Mouse (Mus musculus) T-cell, adult 2 months (primary cell): ENCODE results near the gene Frs2.
"Not testable (repeated sequence)": the region's sequence is repeated elsewhere in the genome, so short reads cannot be mapped to it uniquely, and the experiment has no call there.

Experiments used
- DNase-seq: peaks from one replicate; pipeline ENCODE4 v3.0.0; 2022; ENCODE audit warnings: low spot score

Gene Frs2

DNA sequence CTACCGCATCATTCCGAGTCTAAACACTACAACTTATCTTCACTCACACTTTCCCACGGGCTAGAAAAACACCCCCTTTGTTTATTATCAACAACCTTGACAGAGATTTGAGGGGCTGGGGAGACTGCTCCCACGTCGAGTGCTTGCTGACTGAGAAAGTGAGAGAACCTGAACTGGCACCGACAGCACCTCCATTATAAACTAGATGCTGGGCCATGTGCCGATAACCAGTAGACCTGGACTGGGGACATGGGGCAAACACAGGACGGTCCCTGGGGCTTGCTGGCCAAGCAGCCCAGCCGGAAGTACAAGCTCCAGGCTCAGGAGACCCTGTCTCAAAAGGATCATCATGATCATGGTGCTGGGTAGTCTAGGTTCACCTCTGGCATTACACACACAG lies 1.9 kb downstream of the Frs2 start:
- no peak for DNase-seq

DNA sequence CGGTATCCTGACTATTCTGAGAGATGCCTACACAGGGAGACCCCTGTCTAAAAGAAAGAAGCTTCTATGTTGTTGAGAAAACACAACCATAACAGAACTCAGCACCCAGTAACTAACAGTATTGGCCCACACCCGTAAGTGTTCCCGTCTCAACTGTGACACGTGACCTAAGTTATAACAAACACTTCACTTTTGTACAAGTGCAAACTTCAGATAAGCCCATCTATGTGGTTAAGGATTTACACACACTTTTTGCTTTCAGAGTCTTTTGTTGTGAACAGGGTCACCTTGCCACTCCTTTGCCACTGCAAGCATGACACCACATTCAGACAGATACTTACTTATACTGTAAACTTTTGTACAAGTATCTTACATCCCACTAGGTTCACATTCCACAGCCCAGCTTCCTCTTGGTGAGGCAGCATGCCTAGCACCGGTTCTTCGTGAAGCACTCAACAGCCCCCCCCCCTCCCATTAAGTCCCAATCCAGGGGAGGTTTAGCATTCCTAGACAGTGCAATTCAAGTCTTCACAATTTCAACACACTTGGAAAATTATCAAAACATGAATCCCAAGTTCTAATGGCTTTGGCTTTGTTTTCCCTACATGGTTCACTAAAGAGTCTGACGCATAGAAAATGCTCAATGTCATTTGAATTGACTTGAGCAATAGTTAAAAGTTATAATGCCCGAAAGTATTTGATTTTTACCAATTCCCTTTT lies 2.6 kb downstream of the Frs2 start:
- DNase-seq = peak; percentile 2

DNA sequence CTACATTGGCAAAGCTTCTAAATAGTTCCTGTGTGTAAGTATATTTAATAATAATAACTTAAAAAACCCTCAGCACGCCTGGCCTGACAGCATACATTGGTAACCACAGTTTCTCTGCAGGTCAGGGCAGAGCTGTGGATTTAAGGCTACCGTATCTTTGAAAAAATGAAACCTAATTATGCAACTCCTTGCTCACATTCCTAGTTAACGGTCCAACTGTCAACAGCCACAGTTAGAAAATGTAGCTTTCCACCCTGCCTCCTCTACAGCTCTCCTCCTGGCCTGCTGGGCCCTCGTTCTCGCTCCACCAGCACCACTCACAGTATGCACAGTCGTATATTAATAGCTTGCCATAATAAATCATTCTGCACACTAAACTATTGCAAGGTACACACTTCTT lies 3.7 kb downstream of the Frs2 start:
- no peak for DNase-seq

DNA sequence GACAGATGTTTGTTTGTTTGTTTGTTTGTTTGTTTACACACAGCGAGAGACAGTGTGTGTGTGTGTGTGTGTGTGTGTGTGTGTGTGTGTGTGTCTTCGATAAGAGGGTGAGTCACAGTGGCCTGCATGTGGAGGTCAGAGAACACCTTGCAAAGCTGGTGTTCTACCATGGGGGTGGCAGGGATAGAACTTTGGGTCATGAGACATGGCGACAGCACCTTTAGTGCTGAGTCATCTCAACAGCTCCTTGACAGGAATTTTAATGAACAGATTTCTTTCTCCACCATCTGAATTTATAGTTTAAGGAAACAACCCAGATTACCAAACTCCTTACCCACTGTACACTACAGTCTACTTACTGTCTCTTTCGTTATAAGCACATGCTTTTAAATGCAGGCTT lies 4.3 kb downstream of the Frs2 start:
- DNase-seq = no peak

DNA sequence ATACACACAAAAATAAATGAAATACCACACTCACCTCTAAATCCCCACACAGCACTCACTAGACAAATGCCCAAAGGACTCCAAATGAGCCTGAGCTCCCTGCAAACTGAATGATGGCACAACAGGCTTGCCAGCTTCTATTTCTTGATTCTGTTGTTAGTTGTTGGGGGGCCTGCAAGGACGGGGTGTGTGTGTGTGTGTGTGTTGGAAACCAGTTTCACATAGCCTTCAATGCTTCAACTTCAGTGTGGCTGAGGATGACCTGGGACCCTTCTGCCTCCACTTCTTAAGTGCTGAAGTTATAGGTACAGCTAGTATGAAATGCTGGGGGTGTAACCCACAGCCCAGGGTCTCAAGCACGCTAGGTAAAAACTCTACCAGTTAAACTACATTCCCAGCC lies 5.0 kb downstream of the Frs2 start:
- DNase-seq = no peak

DNA sequence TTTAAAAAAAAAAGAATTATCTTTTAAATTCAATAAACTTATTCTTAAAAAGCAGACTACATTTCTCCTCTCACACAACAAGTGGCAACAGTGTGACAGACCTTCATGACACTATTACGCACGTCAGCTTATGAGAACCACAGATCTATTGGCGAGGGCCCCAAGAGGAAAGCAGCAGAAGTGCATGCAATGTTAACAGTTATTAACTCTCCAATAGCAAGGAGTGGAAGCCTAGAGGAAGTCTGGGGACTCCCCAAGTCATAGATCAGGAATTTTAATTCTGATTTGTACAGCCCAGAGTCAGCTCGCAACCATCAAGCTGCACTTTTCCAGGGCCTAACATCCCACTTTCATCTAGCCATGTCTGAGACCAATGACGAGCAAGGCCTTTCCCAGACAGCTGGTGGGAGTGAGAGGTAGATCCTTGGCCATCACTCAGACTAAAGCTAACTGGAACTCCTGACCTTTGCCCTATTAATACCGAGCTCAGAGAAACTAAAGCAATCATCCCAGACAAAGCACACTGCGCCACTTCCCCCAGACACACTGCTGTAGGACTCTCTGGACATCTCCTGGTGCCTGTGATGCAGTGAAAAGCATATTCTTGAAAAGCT lies 6.3 kb downstream of the Frs2 start:
- no peak for DNase-seq

DNA sequence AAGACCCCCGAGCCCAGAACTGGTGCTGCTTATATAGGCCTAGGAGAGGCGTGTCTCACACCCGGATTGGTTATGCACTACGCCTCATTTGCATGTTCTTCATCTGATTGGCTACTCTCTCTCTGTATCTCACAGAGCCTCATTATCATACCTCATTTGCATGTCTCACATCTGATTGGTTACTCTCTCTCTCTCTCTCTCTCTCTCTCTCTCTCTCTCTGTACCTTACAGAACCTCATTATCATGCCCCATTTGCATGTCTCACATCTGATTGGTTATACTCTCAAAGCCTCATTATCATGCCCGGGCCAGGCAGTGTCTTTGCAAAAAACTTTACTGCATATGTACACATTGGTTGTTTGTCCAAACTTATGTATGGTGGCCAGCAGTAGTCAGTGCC lies 16.8 kb downstream of the Frs2 start:
- not testable (repeated sequence) for DNase-seq

DNA sequence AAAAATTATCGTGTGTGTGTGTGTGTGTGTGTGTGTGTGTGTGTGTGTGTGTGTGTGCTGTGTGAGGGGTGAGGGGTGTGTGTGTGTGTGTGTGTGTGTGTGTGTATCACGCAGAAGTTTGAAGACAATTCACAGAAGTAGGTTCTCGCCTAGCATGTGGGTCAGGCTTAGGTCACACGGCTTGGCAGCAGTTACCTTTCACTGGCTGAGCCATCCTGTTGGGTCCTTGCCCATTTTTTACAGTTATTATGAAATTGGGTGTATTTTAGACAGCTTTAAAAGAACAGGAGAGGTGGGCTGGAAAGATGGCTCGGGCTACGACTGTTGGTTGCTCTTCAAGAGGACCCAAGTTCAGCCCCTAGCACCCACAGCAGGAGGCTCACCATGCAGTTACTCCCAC lies 18.3 kb downstream of the Frs2 start:
- DNase-seq = no peak

DNA sequence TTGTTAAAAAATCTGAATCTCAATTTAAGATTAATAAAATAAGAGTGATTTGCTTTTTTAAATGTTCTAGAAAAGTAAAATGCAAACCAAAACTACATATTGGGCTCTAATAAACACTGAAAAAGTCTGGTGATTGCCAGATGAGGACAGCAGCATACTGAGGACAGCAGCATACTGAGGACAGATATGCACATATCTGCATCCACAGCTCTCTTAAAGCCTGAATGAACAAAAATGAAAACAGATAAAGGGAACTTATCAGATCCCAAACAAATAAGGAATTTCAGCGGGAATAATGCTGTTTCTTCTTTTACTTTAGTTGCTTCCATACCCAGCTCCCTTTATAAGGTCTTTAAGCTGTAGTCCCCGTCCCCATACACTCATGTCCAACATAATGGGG lies 19.6 kb downstream of the Frs2 start:
- DNase-seq = no peak

DNA sequence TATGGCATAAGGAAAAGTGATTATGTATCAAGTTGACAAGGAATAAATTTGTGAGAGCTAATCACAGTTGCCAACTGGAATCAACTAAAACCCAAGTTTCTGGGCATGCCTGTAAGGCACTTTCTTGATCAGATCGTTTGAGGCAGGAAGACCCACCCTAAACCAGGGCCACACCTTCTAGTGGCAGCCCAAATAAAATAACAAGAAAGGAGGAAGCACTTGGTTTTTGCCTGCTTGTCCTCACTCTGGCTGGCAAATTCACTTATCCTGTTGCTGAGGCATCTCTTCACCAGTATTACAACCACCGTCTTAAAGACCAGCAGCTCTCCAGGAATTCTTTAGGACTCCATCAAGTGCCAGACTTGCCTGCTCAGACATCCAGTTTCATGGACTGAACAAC lies 20.9 kb downstream of the Frs2 start:
- peak; percentile 41 for DNase-seq

DNA sequence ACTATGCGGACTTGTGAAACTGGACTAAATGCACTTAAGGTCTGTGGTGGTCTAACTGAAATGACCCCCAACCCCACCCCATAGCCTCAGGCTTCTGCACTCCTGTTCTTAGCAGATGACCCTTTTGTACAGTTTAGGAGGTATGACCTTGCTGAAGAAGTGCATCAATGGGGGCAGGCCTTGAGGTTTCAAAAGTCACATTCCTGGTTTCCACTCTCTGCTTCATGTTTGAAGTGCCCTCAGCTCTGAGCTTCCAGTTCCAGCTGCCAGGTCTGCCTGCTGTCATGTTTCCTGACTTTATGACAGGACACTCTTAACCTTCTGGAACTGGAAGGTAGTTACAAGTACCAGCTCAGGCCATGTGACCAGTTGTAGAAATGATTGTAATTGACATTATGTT lies 21.6 kb downstream of the Frs2 start:
- DNase-seq = no peak

DNA sequence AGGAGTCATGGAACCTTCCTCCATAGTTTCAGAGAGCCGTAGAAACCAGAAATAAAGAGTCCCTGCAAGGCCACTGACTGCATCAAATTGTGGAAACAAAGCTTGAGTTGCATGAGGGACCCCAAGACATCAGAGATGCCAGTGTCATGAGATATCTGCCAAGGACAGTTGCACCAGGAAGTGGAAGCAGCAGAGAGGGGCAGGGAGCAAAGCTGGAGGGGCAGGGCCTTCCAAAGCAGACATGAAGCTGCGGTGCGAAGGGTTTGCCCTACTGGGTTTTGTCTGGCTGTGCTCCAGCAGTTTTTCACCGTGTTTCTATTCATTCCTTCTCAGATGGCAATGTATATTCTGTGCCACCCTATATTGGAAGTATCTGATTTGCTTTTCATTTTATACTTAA lies 22.1 kb downstream of the Frs2 start:
- DNase-seq = no peak

DNA sequence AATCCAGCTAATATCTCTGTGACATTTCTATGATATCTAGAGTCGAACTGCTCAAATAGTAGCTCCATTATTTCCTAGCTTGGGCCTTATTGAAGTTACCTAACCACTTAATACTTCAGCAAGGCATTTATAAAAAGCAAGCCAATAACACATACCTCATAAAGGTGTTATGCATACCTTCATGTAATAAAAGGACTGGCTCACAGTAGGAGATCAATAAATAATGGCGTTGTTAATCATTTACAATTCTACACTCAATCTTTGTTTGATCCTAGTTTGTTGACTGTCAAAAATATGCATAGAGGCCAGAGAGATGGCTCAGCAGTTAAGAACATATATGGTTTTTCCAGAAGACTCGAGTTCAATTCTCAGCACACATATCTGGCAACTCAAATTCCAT lies 26.9 kb downstream of the Frs2 start:
- DNase-seq = no peak

DNA sequence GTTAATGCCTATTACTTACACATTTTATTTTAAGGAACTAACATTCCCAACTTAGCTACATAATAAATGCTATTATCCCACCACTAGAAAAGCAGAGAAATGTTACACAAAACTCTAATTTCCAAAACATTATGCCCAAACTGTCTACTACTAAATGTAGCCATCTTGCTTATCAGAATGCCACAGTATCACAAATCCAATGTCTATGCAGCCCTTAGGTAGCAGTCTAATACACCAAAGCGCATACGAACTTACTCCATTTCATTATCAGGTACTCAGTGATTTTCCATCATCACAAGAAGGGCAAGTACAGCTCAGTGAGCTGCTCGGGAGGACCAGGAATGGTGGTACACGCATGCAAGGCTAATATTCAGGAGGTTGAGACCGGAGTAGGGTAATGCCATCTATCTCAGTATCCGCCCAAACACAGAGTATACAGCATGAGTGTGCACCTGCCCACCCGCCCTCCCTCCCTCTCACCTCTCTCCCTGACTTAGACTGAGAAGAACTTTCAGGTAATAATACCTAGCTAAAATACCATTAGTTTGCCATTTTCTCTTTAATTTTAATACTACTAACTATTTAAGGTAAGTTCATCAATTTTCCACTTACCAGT lies 28.2 kb downstream of the Frs2 start:
- DNase-seq = no peak

DNA sequence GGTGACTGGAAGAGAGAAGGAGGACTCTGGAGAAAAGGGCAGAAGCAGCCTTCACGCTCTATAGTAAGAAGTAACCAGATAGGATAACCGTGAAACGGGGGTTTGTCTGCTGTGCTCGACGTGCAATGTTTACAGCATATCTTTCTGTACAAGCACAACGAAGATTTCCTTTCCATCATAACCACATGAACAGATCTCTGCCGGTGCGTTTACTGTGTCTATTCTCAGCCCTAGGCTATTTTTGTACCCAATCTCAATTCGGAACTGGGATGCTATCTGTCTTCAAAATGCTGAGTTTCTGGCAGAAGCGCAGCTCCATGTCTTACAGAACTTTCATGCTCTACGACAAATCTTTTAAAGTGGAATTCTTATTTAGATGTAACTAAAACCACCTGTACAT lies 28.8 kb downstream of the Frs2 start:
- peak; percentile 49 for DNase-seq

DNA sequence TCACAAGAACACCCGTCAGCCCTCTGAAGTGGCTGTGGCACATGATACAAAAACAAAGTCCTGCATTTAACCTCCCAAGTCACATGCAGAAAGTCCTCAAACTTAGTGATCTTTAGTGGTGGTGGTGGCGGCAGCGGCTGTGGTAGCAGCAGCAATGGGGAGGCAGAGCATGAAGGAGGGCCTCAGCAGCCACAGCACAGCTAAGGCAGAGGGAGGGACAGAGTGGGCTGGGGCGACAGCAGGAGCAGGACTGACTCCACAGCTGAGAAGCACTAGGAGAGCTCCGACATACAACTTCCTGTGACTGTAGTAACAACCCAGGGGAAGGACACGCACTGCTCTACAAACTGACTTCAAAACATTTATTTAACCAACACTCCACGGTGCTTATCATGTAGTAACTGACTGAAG lies 29.9 kb downstream of the Frs2 start:
- peak; percentile 87 for DNase-seq

DNA sequence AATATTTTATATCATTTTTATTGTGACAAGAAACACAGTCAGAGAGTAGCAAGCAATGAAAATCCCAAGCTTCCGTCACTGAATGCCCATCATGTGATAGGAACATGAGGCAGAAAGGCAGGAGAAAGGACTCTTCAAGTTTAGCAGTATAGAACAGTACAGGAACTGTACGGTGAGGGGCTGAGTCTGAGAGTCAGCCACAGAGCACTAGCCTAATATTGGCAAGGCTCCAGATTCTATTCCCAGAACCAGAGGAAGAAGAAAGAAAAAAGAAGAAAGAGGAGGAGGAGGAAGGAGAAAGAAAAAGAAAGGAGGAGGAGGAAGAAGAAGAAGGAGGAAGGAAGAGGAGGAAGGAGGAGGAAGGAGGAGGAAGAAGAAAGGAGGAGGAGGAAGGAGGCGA lies 32.7 kb downstream of the Frs2 start:
- DNase-seq = no peak

DNA sequence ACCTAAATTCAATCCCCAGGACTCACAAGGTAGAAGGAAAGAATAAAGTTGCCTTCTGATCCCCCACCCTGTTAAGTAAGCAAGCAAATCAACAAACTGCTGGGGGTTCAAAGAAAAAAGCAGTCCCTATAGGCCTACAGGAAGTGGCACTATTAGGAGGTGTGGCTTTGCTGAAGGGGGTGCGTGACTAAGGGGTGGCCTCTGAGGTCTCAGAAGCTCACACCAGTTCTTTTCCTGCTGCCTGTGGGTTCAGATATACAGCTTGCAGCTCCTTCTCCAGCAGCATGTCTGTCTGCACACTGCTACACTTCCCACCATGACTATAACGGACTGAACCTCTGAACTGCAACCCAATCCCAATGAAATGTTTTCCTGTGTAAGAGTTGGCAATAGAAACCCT lies 35.8 kb downstream of the Frs2 start:
- DNase-seq = peak; percentile 76

DNA sequence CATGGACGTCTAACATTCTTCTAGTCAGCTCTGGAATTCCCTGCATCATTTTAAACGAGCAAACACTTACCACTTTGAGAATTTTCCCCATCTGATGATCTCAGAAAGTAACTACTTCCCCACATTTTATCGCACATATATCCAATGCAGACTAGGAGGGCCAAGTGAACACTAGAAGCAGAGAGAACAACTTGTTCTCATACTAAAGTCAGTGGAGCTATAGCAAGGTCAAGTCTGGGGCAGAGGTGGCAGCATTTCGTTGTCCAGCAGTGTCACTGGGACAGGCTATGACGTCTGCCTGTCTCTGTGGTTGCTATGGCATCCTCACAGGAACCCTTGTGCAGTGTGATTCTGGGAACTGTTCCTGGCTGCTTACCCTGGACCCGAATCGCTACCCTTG lies 36.9 kb downstream of the Frs2 start:
- DNase-seq = peak; percentile 12

DNA sequence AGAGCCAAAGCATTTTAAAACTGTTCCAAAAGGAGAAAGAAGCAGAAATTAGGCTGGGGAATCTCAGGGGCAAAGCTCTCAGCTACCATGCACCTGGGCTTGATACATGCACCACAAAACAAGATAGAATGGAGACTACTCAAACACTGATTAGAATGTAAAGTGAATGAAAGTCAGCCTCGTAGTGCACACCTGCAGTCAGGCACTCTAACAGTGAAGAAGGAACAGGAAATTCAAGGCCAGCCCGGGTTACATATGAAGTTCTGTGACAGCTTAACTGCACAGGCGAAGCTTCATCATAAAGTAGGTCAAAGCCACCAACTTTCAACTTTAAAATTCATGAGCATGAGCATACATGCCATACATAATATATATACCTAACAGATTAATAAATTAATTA lies 38.1 kb downstream of the Frs2 start:
- DNase-seq = no peak

DNA sequence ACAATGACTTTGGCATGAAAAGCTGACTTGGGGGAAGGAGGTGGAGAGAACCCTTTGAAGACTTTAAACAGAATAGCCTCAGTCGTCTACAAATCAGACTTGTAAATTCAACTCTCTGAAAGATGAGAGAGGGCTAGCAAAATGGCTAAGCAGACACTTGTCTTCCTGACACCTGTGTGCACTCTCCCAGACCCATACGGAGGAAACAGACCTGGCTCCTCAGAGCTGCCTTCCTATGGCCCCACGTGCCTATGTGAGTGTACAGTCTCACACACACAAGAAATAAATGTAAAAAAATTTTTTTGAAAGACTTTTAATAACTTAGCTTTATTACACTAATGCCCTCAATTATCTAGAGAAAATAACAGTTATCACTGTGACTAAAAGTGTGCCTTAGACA lies 41.6 kb downstream of the Frs2 start:
- DNase-seq = no peak

DNA sequence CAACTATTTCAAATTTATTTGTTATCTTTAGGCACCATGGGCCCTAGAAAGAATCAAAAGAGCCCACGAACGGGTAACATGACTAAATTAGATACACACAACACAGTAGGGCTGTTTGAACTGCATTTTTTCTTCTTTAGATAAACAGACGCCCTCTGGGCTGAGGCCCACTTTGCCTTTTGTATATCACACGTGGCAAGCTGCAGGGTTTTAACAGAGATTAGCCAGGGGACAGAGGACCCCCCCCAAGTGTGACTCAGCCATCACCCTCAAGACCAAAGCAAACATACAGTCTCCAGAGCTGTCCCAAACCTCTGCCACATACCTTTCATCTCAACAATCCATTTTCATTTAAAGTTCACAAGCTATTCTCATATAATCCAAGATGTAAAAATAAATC lies 42.1 kb downstream of the Frs2 start:
- no peak for DNase-seq

DNA sequence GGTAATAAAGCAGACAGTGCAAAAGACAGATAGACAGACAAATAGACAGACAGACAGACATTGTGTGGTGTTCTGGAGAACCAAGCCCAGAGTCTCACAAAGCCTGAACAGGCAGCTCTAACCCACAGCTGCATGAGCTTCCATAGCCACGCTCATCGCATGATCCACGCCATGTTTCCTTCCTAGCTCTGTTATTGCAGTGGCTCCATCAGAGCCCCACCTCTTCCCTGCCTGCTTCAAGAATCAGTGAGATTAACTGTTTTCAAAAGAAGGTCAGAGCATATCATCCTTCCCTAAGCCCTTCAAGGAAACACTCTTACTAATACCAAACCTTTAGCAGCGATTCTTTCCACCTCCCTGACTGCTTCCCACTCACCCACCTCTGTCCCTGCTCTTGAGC lies 43.3 kb downstream of the Frs2 start:
- peak; percentile 16 for DNase-seq
